Mouse (Mus musculus): Measurements from ENCODE around the gene Tlcd1.

The Tlcd1 gene

DNA sequence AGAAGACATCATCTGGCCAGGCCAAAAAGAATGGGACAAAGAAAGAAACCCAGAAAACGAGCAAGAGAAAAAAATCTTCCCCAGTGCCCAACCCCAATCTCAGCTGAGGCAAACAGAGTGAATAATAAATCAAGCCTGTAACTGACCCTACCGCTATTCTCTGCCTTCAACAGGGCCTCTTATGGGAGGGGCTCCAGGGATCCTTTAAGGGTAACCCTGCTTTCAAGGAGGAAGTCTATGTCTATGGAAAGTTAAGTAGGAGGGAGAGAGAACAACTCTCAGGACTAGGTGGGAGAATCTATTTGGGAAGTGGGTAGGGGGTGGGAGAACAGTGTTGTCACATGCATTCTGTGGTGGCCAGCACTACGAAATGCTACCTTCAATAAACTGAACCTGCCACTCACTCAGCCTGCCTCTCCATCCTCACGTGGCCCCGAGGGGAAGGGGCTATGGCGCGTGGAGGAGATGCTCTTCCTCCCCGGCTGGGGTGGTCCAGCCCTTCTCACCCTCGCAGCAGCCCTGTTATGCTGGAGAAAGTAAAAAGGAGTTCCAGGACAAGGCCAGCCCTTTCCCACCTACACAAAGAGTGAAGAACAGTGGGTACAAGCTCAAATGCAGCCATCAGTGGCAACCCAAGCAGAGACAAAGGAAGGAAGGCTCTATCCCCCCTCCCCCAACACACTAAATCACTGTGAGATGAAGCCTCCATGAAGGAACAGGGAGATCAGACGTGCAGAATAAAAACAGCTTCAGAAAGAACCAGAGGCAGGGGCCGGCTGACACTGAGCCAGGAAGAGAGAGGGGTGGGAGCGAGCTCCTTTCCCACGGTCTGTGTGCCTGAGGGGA lies 29.1 kb downstream of the Tlcd1 start:
- DNase-seq (ENCODE audit: low spot score) = no peak

DNA sequence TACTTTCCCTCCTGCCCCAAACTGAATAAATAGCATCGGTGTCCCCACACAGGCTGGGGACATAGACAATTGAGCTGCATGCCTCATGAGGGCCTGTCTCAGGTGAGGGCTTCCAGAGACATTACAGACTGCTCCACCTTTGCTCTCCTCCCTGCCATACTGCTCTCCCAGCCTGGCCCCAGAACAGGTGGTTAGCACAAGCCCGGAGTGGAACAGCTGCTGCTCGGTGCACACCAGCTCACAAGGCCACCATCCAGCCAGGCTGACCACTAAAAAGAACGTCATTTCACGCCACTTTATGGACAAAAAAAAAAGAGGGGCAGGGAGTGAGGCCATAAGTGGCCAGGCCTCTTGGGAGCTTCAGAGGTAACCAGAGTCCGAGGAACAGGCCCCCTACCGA lies 30.7 kb downstream of the Tlcd1 start:
- no peak for DNase-seq (ENCODE audit: low spot score)

DNA sequence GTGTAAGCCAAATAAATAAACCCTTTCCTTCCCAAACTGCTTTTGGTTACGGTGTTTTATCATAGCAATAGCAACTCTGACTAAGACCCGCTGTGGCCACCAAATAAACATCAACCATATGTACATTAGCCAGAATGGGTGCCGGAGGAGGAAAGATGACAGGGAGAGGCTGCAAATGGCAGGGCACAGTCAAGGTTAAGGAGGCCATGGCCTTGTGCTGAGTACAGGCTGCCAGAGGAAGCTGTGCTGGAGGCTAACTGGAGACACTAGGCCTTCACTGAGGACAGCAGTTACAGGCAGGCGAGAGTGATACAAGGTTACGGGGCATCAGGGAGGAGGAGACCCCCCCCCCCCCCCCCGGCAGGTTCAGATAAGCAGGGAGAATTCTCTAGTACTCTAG lies 33.4 kb downstream of the Tlcd1 start:
- DNase-seq (ENCODE audit: low spot score) = no peak

DNA sequence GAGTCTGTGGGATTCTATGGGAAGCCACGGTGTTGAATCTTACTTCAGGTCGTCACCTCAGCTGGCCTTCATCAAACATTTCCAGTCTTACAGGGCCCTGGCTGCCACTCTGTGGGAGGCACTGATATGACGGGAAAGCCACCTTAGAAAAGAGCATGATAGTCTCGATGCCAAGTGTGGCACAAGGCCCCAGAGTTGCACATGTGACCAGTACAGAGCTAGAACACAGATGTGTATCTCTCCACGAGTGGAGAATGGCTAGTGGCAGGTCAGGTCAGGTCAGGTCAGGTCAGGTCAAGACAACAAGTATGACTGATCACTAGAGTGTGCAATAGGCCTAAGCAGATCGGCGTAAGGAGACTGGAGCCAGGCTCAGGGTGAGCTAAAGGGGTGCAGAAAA lies 34.1 kb downstream of the Tlcd1 start:
- no peak for DNase-seq (ENCODE audit: low spot score)

DNA sequence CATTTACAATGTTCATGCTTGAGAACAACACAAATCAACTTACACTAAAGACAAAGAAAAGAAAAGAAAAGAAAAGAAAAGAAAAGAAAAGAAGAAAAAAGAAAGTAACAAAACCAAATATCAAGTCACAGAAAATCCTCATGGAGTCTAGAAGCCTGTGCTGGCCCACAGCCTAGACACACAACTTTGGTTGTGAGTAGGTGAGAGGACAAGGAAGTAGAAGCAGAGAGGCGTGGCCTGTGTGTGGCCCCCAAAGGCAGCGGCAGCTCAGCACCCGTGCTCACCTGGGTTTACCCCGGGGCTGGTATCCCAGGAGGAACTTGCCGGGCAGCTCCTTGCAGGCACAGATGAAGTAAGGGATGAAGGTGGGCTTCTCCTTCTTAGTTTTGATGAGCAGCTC lies 35.0 kb downstream of the Tlcd1 start:
- no peak for DNase-seq (ENCODE audit: low spot score)

DNA sequence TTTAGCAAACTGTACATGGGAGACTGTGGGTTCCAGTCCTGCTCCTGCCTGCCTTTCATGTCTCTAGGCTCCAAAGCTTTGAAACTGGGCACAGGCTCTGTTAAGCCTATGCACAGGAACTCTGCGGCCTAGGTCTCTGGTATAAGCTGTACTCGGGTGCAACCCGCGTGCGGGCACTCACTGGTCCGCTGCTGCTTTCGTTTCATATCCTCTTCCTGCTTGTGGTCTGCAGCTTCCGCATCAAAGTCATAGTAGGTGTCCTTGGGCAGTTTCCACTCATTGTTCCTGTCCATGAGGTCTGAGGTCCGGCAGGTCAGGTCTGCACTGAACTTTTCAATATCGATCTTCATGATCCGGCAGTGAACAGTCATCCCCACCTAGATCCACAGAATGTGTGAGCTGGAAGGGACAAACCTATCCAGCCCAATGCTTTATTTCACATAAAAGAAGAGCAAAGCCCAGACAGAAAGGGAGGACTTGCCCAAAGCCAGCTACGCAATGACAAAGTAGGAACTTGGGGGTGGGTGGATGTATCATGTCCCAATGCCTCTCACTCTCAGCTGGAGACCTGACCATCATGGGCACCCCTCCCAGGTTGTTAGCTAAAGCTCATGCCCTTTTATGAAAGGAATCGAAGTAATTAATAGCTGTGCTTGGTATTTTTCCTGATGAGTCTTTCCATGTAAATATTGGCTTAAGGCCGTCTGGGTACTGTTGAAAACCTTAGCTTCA lies 36.7 kb downstream of the Tlcd1 start:
- DNase-seq (ENCODE audit: low spot score) = peak; percentile 29

DNA sequence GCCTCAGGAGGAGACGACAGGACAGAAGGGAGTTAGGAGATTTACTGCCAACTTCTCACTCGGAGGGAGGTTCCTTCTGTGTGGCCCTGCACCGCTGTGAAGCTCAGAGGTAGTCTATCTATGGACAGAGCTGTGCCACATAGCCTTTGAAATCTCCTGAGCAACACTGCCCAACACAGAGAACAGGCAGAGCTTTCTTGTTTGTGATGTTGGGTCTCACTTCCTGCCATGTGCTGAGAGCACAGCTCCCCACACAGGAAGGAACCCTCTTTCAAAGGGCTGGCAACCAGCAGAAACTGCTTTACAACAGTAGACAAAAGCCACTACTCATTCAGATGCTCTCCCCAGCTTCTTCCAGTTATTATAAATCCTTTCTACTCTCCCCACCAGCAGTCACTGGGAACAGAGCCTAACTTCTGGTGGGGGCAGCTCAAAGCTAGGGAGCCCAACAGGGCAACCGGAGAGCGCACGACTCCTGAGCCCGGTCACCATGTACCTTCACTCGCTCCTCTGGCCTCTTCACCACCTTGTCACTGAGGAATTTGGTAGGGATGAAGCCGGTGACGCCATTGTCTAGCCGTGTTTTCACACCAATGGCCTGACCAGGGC lies 39.3 kb downstream of the Tlcd1 start:
- DNase-seq (ENCODE audit: low spot score) = peak; percentile 5

DNA sequence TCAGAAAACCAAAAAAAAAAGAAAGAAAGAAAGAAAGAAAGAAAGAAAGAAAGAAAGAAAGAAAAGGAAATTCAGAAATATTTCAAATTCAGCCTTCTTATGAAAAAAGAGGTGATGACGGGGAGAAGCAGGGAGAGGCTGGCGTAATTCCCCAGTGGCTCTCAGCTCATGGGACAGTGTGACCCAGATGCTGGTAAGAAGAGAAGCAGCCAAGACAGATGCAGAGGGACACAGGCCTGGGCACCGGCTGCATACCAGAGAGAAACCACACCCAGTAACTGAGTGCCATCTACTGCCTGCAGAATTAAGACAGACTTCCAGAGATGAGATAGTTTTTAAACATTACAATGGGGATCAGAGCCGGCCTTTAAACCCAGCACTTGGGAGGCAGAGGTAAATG lies 47.1 kb downstream of the Tlcd1 start:
- no peak for DNase-seq (ENCODE audit: low spot score)

Measured in lung, postnatal 25 days (tissue).